Mouse (Mus musculus): ENCODE results near the gene Ddrgk1.

Gene Ddrgk1

DNA sequence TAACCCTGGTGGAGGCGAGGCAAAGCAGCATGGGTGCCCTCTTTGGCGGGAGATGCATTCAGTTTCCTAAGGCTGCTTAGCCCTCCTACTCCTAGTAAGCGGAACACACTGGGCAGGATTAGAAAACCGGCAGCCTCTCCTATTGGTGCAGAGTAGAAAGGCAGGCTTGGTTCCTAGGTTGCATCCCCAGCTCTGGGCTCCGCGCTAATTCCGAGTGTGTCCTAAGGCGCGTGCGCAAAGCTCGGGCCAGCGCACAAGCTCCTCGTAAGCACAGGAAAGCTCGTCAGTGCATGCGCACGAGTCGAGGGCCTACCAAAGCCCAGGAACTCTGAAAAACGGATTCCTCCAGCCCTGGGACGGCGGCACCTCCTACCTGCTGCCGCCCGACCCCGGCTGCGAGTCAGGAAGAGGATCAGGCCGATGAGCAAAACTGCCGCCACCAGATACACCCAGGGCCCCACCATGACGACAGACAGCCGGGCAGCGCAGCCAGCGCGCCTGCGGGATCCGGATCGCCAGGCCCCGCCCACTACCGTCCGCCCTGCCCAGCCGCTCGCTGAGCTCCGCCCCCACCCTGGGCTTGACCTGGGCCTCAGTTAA, at the start of gene Ddrgk1:
Gene Ddrgk1, minus strand, starts transcription at position 558 of the 600 bp plus-strand sequence.
- peak; percentile 96 for DNase-seq

DNA sequence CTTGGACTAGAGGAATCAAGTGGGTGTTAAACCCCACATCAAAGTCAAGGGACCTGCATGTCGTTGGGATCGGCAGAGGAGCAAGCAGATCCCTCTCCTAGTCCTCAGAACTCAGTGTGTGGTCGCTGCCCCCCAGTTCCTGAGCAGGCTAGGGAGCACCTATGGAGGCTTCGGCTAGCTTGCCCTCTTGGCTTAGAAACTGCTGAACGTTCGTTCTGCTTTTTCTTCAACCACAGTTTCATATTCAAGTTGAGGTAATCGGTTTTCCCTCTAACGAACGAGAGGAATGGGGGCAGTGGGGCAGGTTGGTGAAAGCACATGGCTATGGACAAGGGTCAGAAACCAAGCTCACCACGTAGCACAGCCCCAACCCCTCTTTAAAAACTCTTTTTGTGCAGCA, 42.6 kb upstream of the Ddrgk1 start:
- no peak for DNase-seq

DNA sequence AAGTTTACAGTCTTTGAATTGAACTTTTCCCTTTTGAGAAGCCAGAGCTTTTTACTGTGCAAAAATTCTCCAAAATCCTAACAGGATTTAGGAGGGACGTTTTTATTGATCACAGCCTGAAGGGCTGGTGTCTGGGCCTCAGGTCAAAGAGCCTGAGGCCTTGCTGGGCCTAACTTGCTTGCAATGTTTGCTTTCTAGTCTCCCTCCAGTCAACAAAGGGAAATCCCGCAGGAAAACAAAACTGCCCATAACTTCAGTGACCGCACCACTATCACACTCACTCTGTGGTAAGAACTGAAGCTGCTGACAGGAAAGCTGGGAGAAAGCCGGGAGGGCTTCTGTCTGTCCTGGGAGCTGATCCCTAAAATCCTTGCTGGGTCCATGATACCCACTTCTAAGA, 42.1 kb upstream of the Ddrgk1 start:
- DNase-seq = no peak

DNA sequence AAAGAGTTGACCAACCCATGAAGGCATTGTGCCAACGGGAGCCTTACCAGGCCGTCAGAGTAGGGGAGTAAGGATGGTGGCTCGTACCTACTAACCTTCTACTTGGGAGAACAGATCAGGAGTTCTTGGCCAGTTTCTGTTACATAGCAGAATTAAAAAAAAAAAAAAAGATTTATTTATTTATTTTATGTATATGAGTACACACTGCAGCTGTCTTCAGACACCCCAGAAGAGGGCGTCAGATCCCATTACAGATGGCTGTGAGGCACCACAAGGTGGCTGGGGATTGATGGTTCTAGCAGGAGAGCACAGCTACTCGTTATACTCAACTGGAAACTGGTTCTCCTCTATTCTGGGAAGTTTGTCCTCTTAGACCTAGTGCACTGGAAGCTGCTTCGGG, 40.7 kb upstream of the Ddrgk1 start:
- no peak for DNase-seq

DNA sequence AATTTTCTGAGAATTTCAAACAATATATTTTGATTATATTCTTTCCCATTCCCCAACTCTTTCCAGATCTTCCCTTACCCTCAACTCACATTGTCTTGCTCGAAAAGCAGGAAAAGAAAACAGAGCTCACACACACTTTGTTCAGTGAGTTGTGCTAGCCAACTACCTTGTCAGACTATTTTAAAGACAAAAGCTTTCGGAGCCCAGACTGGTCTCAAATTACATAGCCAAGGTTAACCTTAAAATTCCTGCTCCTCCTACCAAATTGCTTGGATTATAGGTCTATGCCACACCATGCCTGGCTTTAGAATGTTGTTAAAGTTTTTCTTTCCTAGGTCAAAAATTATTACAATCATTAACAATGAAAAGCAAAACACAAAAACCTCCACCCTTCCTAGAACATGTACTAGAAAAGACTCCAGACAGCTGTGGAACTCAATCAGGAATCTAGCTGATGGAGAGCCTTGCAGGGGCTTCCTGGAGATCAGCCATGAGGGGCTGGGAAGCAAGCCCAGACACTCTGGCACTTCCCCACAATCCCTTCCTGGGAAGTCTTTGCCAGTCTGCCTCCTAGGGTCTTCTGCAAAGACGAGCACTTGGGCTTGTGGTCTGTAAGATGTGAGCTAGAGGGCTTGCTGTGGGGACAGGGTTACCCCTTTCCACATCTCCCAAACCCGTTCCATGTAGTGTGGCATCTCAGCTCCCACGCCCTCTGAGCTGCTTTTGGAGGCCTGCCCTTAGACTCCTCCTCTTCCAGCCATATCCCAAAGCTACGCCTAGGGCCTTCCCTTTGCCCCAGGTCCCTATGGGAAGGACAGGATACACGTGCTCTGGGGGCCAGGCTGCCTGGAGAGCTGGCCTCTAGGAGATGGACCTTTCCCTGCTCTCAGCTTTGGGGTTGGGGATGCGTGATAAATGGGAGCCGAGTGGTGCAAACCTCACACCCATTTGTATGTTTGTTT, 39.9 kb upstream of the Ddrgk1 start:
- no peak for DNase-seq

DNA sequence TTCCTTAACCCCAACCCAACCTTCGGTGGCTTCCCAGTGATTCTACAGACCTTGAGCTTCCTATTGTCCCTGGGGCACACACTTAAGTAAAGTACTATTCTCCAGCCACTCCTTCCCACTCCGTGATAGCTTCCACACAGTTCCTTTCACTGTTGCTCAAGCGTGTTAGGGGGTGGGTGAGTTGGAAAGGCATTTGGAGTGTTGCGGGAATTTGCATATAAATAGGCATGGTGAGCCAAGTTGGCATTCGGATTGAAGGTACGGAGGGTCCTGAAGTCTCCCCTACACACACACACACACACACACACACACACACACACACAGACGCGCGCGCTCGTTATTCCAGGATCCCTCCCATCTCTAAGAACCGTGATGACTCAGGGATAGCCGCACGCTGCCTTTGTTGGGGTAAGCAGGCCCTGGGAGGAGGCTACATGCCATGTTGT, 33.4 kb upstream of the Ddrgk1 start:
- DNase-seq = no peak

DNA sequence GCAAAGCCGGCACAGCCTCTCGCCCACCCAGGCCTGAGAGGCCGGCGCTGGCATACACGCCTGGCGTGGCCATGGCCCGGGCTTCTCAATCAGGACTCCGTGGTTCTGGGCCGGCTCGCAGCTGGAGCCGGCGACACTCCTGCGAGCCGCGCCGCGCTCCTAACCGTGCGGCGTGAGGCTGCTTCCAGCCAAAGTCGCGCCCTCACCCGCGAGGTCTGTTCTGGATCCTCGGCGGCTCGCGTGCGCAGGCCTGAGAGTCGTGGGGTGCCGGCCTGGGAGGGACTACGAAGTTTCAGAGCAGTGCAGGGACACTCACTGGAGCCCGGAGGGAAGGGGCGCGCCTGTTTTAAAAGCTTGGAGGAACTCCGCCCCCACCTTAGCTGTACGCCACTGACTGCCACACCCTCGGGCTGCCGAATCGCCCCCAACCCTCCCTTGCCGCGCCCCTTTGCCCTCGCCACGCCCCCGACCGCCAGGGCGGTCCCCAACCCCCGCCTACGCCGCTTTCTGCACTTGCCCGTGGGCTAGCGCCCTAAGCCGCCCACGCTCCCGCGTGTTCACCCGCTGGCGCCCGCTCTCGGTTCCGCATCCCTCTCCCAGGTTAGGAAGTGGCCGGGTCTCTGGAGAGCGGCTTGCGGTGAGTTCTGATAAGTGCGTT, 32.8 kb upstream of the Ddrgk1 start, which contains the start of gene Slc4a11:
Gene Slc4a11, minus strand, starts transcription at position 367 of the 658 bp plus-strand sequence.
- peak; percentile 66 for DNase-seq

DNA sequence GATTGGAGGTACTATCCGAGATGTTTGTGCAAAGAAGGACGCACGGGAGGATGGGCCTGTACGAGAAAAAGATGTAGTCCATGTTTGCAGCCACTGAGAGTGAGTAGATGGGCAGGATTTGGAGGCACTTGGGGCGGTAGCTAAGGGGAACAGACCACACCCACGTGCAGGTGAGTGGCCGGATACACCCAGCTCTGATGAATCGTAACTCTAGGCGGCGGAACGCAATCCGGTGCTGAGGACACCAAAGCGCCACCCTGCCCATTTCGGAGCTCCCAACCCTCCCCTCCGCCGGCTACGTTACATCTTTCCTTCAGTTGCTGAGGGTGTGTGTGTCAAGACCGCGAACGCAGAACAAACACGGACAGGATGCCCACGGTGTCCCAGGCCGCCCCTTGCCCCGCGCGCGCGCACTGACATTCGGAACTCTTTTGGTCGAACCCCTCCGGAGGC, 32.3 kb upstream of the Ddrgk1 start:
- DNase-seq = no peak

DNA sequence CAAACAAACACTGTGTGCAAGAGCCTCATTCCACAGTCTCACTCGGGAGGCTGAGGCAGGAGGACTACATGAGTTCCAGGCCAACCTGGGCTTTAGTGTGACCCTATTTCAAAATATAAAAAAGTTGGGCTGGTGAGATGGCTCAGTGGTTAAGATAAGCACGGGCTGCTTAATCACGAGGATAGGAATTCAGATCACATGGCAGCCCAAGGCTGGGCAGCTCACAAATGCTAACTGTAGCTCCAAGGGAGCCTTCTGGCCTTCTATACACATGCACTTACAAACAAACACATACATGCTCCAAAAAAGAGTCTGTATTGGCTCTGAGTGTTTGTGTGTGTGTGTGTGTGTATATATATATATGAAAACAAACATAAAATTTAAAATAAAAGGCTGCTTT, 29.1 kb upstream of the Ddrgk1 start:
- no peak for DNase-seq

DNA sequence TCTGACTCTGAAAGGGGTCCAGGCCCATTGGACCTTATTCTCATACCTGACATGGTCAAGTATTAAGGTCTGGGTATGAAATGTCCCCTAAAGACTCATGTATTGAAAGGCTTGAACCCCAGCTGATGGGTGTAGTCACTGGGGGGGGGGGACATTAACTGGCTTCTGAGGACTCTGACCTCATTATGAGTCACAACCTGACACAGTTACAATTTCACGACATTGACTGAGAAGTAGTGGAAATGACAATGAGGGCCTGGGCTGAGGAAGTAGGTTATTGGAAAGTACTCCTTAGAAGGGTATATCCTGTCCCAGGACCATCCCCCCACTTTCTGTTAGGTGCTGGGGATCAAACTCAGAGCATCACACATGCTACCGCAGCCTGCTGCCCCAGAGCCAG, 24.6 kb upstream of the Ddrgk1 start:
- no peak for DNase-seq

DNA sequence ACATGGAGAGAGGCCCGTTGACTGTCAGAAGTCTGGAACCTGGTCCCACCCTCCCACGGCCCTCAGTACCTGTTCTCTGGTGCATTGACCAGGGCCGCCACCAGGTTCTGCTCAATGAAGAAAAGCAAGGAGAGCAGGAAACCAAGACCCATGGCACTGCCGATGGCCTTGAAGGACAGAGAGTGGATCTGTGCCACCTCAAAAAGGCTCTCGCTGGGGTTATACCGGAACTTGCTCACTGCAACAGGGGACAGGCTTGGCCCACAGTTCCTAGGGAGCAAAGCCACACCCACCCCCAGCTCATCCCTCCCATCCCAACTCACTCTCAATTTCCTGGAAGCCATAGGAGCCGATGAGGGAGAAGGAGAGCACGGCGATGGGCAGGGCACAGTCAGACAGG, 21.0 kb upstream of the Ddrgk1 start:
- DNase-seq = no peak

DNA sequence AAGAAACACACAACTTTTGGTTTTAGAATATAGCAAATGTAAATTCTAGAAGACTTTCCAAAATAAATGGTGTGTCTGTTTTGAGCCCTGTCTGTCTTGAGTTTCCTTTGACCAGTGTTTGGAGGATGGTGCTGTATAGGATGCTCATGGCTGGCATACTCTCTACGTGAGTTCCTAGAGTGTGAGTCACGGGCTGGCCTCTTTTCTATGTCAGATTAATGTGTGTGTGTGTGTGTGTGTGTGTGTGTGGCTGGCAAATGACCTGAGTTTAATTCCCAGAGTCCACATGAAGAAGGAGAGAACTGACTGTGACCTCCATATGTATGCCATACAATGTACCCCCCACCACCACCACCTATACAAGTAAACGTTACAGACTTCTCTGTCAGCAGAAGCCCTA, 17.1 kb upstream of the Ddrgk1 start:
- no peak for DNase-seq

DNA sequence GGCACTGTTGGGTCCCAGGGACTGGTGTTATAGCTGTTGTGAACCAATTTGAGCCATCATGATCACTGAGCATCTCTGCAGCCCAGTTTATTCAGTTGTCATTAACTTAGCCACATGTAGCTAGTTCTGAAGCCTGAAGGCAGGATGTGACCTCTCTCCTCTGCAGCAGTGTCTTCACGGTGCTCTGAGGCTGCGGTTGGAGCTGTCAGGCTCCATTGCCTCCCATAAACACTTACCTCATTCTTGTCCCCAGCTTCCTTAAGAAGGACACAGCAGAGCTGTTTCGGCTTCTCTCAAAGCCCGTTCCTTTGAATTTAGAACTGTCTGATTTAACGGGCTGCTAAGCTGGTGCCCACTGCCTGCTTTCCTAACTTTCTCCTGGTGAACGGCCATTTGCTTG, 15.4 kb upstream of the Ddrgk1 start:
- no peak for DNase-seq

DNA sequence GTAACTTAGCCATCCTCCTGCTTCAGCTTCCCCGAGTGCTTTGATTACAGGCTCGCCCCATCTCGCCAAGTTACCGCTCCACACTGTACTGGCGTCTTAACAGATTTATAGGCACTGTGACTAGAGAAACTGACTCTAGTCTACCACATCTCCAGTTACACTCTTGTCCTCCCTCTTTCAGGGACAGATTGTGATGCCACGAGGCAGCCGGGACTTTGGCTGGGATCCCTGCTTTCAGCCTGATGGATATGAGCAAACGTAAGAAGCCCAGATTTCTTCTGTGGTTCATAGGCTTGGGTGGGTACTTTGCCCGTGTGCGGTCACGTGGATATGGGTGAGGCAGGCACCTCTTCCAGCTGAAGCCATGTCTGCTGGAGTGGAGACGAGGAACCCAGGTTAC, 14.7 kb upstream of the Ddrgk1 start:
- no peak for DNase-seq

DNA sequence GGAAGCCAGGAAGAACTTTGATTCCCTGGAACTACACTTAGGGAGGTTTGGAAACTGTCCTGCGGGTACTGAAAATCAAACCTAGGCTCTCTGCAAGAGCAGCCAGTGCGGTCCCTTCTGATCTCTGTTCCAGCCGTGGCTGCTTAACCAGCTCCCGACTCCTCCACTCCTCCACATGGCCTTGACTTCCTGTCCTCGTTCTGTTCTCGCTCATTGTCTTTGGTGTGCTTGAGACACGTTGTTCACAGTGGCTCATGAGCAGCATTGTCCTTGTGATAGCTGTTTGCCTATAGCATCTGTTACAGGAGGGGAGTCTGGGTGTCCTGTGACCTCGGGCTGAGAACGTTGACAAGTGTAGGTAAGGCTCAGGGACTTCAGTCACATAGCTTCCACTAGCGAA, 12.8 kb upstream of the Ddrgk1 start:
- DNase-seq = no peak

DNA sequence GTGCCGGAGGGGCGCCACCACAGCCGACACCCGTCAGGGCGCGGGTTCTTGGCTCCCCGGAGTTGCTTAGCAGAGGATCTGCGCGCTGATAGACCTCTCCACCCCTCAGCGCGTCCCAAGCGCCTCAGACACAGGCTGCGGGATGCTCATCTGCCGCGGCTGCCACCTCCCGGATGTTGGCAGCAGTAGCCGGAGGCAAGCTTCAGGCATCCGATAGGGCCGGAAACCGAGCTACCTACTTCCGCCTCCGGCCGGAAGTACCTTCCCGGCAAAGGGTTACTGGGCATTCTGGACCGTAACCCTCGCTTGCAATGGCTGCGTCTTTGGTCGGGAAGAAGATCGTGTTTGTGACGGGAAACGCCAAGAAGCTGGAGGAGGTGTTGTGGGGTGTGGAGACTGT, 3.1 kb upstream of the Ddrgk1 start, which contains the start of gene Itpa:
Gene Itpa, plus strand, starts transcription at position 52 of the 400 bp plus-strand sequence.
- DNase-seq = peak; percentile 86

DNA sequence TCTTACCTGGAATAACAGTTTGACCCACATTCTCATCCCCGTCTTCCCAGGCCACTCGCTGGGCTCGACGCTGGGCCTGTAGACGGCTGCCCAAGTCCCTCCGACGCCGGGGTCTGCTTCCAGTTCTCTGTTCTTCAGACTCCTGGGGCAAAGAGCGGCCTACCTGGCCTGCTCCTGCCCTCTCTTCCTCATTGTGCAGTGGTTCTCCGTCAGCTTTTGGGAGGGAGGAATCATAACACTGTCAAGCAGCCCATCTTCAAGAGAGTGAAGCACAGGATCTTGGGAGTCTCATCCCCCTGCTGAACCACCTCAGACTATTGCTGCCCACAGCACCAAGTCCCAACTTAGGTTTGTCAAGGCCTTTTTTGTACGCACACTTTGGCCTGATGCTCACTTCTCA, 1.1 kb downstream of the Ddrgk1 start:
- DNase-seq = no peak

DNA sequence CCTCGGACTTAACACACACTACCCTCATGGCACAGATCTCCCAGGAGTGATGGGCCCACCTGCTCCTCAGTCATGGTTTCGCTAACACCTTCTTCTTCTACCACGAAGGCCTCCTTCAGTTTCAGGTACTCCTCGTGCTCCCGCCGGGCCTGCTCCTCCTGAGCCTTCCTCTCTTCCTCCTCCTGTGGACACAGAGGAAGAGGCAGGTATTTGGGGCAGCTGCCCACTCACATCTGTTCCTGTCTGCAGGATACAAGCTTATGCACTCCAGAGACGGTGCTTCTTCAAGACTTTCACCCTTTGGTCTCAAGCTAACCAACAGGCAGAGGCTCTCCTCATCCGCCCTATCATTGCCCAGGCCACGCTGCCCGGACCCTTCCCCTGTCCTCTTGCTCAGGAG, 5.9 kb downstream of the Ddrgk1 start:
- DNase-seq = no peak

DNA sequence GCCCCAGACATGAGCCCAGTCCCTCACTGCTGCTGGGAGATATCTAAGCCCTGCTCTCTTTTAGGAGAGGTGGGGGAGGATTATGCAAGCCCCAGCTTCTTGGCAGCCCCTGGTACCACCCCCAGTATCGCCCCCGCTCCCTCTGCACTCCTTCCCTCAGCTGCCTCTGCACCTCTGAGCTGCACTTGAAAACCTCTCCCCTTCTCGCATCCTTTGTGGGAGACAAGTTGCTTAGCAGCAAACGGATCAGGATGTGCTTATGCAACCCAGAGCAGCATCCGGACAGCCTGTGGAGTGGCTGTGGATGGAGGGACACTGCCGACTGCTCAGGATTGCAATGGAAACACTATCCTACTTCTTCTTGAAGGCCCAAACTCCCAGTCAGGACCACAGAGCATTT, 6.9 kb downstream of the Ddrgk1 start:
- DNase-seq = no peak

DNA sequence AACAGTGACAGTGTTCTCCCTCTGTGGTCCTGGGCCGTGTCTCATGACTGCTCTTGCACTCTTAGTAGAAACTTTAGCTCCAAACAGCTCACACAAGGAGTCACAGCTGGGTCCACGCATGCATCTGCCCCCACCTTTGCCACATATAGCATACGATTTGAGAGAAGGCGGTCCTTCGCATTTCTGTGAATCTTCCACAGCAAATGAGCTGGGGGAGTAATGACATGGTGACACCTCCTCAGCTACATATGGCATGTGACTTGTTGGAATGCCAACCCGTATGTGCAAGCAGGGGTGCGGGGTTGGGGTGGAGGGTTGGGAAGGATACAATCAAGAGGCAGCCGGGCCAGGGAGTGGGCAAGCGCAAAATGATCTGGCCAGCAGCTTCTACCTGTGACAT, 7.9 kb downstream of the Ddrgk1 start:
- no peak for DNase-seq

DNA sequence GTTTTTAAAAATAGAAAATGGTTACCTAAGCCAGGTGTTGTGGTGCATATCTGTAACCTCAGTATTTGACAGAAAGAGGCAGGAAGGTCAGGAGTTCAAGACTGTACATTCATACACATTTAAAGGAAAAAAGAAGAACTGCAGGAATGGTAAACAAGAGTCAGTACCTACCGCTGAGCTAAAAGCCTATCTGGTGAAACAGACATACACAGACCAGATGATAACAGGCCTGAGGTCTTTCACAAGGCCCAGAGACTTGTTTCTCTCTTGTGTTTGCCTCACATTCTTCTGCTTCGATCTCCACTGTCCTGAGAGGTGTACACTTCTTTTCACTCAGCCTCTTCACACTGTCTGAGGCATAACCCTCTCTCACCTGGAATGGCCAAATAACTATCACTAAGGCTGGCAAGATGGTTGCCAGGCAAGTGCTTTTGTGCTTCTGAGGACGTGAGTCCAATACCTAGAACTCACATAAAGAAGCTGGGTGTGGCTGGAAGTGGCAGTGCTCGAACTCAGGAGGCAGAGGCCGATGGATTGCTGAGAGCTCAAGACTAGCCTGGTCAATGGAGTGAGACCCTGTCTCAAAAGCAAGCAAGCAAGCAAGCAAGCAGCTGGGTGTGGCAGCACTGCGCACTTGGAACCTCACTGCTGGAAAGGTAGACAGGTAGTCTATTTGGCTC, 8.7 kb downstream of the Ddrgk1 start:
- DNase-seq = no peak

DNA sequence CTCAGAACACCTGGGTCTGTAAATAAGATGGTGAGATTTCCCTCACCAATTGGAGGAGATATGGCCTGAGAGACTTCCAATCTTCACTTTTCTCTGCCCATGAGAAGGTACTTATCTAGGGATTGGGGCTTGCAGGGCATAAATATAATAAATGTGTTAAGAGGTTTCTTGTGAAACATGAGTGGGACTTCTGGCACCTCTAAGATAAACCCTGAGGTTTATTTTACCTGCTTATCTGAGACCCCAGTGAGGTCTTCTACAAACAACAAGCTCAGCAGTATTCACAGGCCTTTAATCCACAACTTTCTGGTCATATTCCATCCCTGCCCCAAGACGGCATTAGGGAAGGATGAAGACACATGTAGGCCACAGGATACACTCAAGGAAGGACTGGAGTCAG, 10.7 kb downstream of the Ddrgk1 start:
- DNase-seq = no peak

DNA sequence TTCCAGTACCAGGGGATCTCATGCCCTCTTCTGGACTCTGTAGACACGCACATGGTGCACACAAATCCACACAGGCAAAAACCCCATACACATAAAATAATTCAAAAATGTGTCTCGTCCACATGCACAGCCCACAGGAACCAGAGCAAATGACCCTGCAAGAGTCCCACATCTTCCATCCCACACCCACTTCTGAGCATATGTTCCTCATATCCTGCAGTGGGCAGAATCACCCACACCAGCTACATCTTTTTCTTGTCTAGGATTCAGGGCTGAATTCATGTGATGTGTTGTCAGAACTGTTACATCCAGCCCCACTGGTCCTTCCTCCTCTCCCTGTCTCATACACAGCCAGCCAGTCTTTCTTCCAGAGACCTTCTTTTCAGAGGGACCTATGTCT, 11.2 kb downstream of the Ddrgk1 start:
- DNase-seq = no peak

All from kidney, adult 18-20 months (tissue).